In the genomic region with DNA sequence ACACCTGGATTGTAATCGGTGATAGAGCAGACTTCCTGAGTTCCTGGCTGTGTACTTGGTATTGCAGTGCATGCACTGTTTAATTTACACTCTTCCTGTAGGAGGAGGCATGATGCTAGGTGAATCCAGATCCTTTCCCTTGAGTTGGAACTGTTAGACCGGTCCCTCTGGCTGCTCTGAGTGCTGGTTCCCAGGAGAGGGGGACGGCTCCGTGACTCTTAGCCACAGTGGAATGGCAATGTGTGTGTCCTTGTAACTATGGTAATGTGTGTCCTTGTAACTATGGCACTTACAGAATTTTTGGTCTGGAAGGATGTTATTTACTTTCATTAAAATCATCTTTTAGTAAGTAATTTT, we compare ENCODE assay signal across 10 mouse cellular contexts. TPM values are rescaled to one million over a fixed set of nuclear protein-coding genes. Genes with fewer than 3 reads are reported as not detected.
DNase-seq lines count a peak whose midpoint lies in the region; ATAC-seq and TF ChIP-seq lines count a peak whose summit lies in the region.
"Had no signal": no experiment of that assay in that cellular context is flagged by ENCODE, and none has a peak within 500 bp of the region (broad histone marks: within the 10 kb centered on the region; RNA-seq: fewer than 3 reads in every experiment).

No protein-coding gene starts in this region.

- no peak for ATAC-seq in midbrain, embryonic 12.5 days (ENCODE audit: low FRiP score, low read depth)
- no peak for ATAC-seq in midbrain, postnatal 0 days (ENCODE audit: low FRiP score)
- ATAC-seq in limb, embryonic 14.5 days (ENCODE audit: low FRiP score, low read depth), result no peak

- no peak for TF ChIP-seq POLR2A in limb, embryonic 14.5 days (IDR thresholded peaks at IDR 0.05; ENCODE audit: borderline replicate concordance, extremely low read depth, insufficient read depth, insufficient read length)

- no peak overlapping the region for H3K4me3 ChIP-seq in midbrain, embryonic 12.5 days
- H3K4me3 ChIP-seq in midbrain, postnatal 0 days (ENCODE audit: low read depth, low read length), result no peak overlapping the region
- H3K4me3 ChIP-seq in limb, embryonic 14.5 days (replicated peaks; ENCODE audit: low read length), result no peak overlapping the region
- H3K4me3 ChIP-seq: erythroblast, embryonic 14.5 days had no signal

- H3K4me2 ChIP-seq in midbrain, embryonic 12.5 days (replicated peaks), result no peak overlapping the region
- no peak overlapping the region for H3K4me2 ChIP-seq in midbrain, postnatal 0 days (ENCODE audit: low read depth, low read length, poor library complexity, severe bottlenecking)
- H3K4me2 ChIP-seq in limb, embryonic 14.5 days (replicated peaks; ENCODE audit: low read depth, low read length, severe bottlenecking), result no peak overlapping the region

- H3K27me3 ChIP-seq in midbrain, embryonic 12.5 days, result no peaks in the 10 kb centered on the region
- H3K27me3 ChIP-seq in midbrain, postnatal 0 days (ENCODE audit: insufficient read depth, low read length), result no peaks in the 10 kb centered on the region
- no peaks in the 10 kb centered on the region for H3K27me3 ChIP-seq in limb, embryonic 14.5 days (ENCODE audit: control insufficient read depth, insufficient read depth, low read length)

- H3K9ac ChIP-seq in midbrain, embryonic 12.5 days (replicated peaks), result no peak overlapping the region
- no peak overlapping the region for H3K9ac ChIP-seq in midbrain, postnatal 0 days (replicated peaks; ENCODE audit: low read length, poor library complexity, severe bottlenecking)
- no peak overlapping the region for H3K9ac ChIP-seq in limb, embryonic 14.5 days (ENCODE audit: low read depth, low read length, severe bottlenecking)

- peak; percentile 21 for DNase-seq in embryo, embryonic 10.5 days (ENCODE audit: low spot score)
- DNase-seq in embryo, embryonic 11 days, result no peak
- DNase-seq in midbrain, postnatal 0 days (ENCODE audit: low spot score), result no peak
- DNase-seq in limb, embryonic 14.5 days (ENCODE audit: low spot score), result no peak
- DNase-seq in cerebellum, postnatal 36 days, result no peak
- no peak for DNase-seq in heart, postnatal 36 days
- DNase-seq in right cerebral cortex, adult 18-20 months, result no peak
- DNase-seq: spleen, adult 18-20 months had no signal

- peaks cover 55% of the 10 kb centered on the region for H3K4me1 ChIP-seq in midbrain, embryonic 12.5 days
- 0 out of 2 replicates have a peak, but pooled peaks cover 8% of the 10 kb centered on the region for H3K4me1 ChIP-seq in midbrain, postnatal 0 days (ENCODE audit: insufficient read depth, low read length)
- peaks cover 29% of the 10 kb centered on the region for H3K4me1 ChIP-seq in limb, embryonic 14.5 days (ENCODE audit: control insufficient read depth, insufficient read depth, low read length)

- H3K36me3 ChIP-seq in midbrain, embryonic 12.5 days, result no peaks in the 10 kb centered on the region
- H3K36me3 ChIP-seq in midbrain, postnatal 0 days (ENCODE audit: insufficient read depth, low read length), result no peaks in the 10 kb centered on the region
- H3K36me3 ChIP-seq in limb, embryonic 14.5 days (ENCODE audit: control insufficient read depth, insufficient read depth, low read length), result no peaks in the 10 kb centered on the region

- no peaks in the 10 kb centered on the region for H3K9me3 ChIP-seq in midbrain, embryonic 12.5 days
- no peaks in the 10 kb centered on the region for H3K9me3 ChIP-seq in midbrain, postnatal 0 days (ENCODE audit: low read length)
- no peaks in the 10 kb centered on the region for H3K9me3 ChIP-seq in limb, embryonic 14.5 days (ENCODE audit: control insufficient read depth, low read length)

- TF ChIP-seq CTCF in midbrain, postnatal 0 days (IDR thresholded peaks at IDR 0.05), result no peak

- intact Hi-C loops in heart, postnatal 36 days (cut with DNase I), result no loop called here

- WGBS in midbrain, embryonic 12.5 days, result 30% methylated on average over 4 of the region's 4 CpGs
- WGBS in midbrain, postnatal 0 days, result 28% methylated on average over 4 of the region's 4 CpGs
- 22% methylated on average over 4 of the region's 4 CpGs for WGBS in limb, embryonic 14.5 days

- 0 out of 2 replicates have a peak overlapping the region, but pooled peaks have one; percentile 30 for H3K27ac ChIP-seq in midbrain, embryonic 12.5 days (replicated peaks)
- H3K27ac ChIP-seq in midbrain, postnatal 0 days (ENCODE audit: low read depth, low read length), result no peak overlapping the region
- 0 out of 2 replicates have a peak overlapping the region, but pooled peaks have one; percentile 39 for H3K27ac ChIP-seq in limb, embryonic 14.5 days (replicated peaks; ENCODE audit: low read depth, low read length)

RNA-seq across cellular contexts. Expression of gene Psmd6, which starts 55.7 kb away (rescaled TPM):
- 289 and 291 TPM in 2 replicates for polyA plus RNA-seq in midbrain, embryonic 12.5 days (2016; fragmentation: Nextera tagmentation; extraction: Ambion mirVana)
- total RNA-seq in midbrain, postnatal 0 days (2014; rRNA removed), result 131 and 166 TPM in 2 replicates
- polyA plus RNA-seq in midbrain, postnatal 0 days (2015; fragmentation: Nextera tagmentation; extraction: Ambion mirVana), result 225 and 233 TPM in 2 replicates
- 80.6 and 103 TPM in 2 replicates for polyA plus RNA-seq in limb, embryonic 14.5 days (2012; rRNA removed)
- polyA plus RNA-seq in limb, embryonic 14.5 days (2014; fragmentation: Nextera tagmentation; extraction: Ambion mirVana), result 232 and 234 TPM in 2 replicates
- 10 to 100 TPM; 83.0 to 89.4 TPM for total RNA-seq in heart, postnatal 36 days (2021)
